Mouse (Mus musculus) MEL (cell line): ENCODE measurements around the gene Sox10. TPM values are rescaled to one million over a fixed set of nuclear protein-coding genes. Genes with fewer than 3 reads are reported as not detected.

Experiments
- DNase-seq: peaks from one replicate; pipeline ENCODE4 v3.0.0; 2011; ENCODE audit warnings: low read depth, low spot score
- H3K27ac ChIP-seq: 2 replicates; pipeline ENCODE4 v1.5.1; 2012; ENCODE audit warnings: low read depth, mild to moderate bottlenecking, control low read depth, low read length, moderate library complexity; ENCODE audit not compliant: control insufficient read depth
- H3K27me3 ChIP-seq, 2 experiments: fragments of 150-350 bp in 1 of 2; sonication (generic) in 1 of 2; 2 replicates each; pipeline ENCODE4 v1.6.1; 2012; ENCODE audit warnings: low read length in 2 of 2, mild to moderate bottlenecking in 2 of 2, improper control_type of control experiment in 1 of 2, moderate library complexity in 1 of 2; ENCODE audit not compliant: insufficient read depth in 2 of 2, control insufficient read depth in 1 of 2
- H3K36me3 ChIP-seq, 2 experiments: 2 replicates each; pipeline ENCODE4 v1.6.1; 2012 to 2014; ENCODE audit warnings: low read length in 2 of 2, improper control_type of control experiment in 1 of 2, inconsistent platforms in 1 of 2, mild to moderate bottlenecking in 1 of 2; ENCODE audit not compliant: insufficient read depth in 2 of 2, control insufficient read depth in 1 of 2
- H3K4me1 ChIP-seq, 2 experiments: fragments of 150-350 bp in 1 of 2; sonication (generic) in 1 of 2; 2 replicates each; pipeline ENCODE4 v1.6.1; 2012; ENCODE audit warnings: low read length in 2 of 2, improper control_type of control experiment in 1 of 2, mild to moderate bottlenecking in 1 of 2; ENCODE audit not compliant: insufficient read depth in 2 of 2, control insufficient read depth in 1 of 2
- H3K4me3 ChIP-seq, 2 experiments: fragments of 150-350 bp in 1 of 2; sonication (generic) in 1 of 2; 2 replicates each; pipeline ENCODE4 v1.5.1; 2012; ENCODE audit warnings: low read depth in 2 of 2, low read length in 2 of 2, mild to moderate bottlenecking in 2 of 2, moderate library complexity in 2 of 2, control low read depth in 1 of 2, improper control_type of control experiment in 1 of 2; ENCODE audit not compliant: control insufficient read depth in 1 of 2, insufficient read depth in 1 of 2
- H3K79me2 ChIP-seq: 2 replicates; pipeline ENCODE4 v1.6.1; 2012; ENCODE audit warnings: mild to moderate bottlenecking, low read length, moderate library complexity; ENCODE audit not compliant: control insufficient read depth, poor library complexity, insufficient read depth
- H3K9ac ChIP-seq: 2 replicates; pipeline ENCODE4 v1.6.1; 2012; ENCODE audit warnings: low read depth, mild to moderate bottlenecking, control low read depth, low read length, moderate library complexity; ENCODE audit not compliant: control insufficient read depth, poor library complexity, severe bottlenecking
- H3K9me3 ChIP-seq: fragments of 150-350 bp; sonication (generic); replicated peaks from 2 replicates; pipeline ENCODE4 v1.6.1; 2012; ENCODE audit warnings: mild to moderate bottlenecking, low read length, improper control_type of control experiment, moderate library complexity; ENCODE audit not compliant: insufficient read depth
- CHD1 ChIP-seq: IDR thresholded peaks from 2 replicates; pipeline ENCODE4 v1.6.1; 2012; ENCODE audit warnings: low read depth, mild to moderate bottlenecking, inconsistent platforms, low read length, improper control_type of control experiment
- CTCF ChIP-seq, 3 experiments: IDR thresholded peaks in 2 of 3; conservative IDR thresholded peaks in 1 of 3; 2 replicates each; pipeline ENCODE4 v1.5.1; 2011 to 2012; ENCODE audit warnings: low read length in 3 of 3, low read depth in 2 of 3, mild to moderate bottlenecking in 2 of 3, improper control_type of control experiment in 1 of 3, inconsistent platforms in 1 of 3, mixed read lengths in 1 of 3, moderate library complexity in 1 of 3; ENCODE audit not compliant: control insufficient read depth in 1 of 3, insufficient read depth in 1 of 3, poor library complexity in 1 of 3, severe bottlenecking in 1 of 3
- E2F4 ChIP-seq: IDR thresholded peaks from 2 replicates; pipeline ENCODE4 v1.6.1; 2011; ENCODE audit warnings: low read depth, low read length, improper control_type of control experiment, borderline replicate concordance
- ELF1 ChIP-seq: IDR thresholded peaks from 2 replicates; pipeline ENCODE4 v1.6.1; 2014; ENCODE audit warnings: low read depth, mild to moderate bottlenecking, inconsistent platforms, low read length, improper control_type of control experiment, moderate library complexity
- EP300 ChIP-seq, 2 experiments: IDR thresholded peaks; 2 replicates each; pipeline ENCODE4 v1.6.1; 2011; ENCODE audit warnings: improper control_type of control experiment in 2 of 2, low read length in 2 of 2, low read depth in 1 of 2, mild to moderate bottlenecking in 1 of 2
- ETS1 ChIP-seq: IDR thresholded peaks from 2 replicates; pipeline ENCODE4 v1.6.1; 2012; ENCODE audit warnings: low read depth, mild to moderate bottlenecking, inconsistent platforms, low read length, improper control_type of control experiment, moderate library complexity
- GABPA ChIP-seq: IDR thresholded peaks from 2 replicates; pipeline ENCODE4 v1.6.1; 2012; ENCODE audit warnings: low read depth, mild to moderate bottlenecking, inconsistent platforms, low read length, improper control_type of control experiment, moderate library complexity
- JUND ChIP-seq: IDR thresholded peaks from 2 replicates; pipeline ENCODE4 v1.6.1; 2011; ENCODE audit warnings: low read depth, mild to moderate bottlenecking, improper control_type of control experiment, low read length
- MAX ChIP-seq: IDR thresholded peaks from 2 replicates; pipeline ENCODE4 v1.6.1; 2011; ENCODE audit warnings: low read length, improper control_type of control experiment
- MAZ ChIP-seq: IDR thresholded peaks from 2 replicates; pipeline ENCODE4 v1.6.1; 2012; ENCODE audit warnings: low read depth, mild to moderate bottlenecking, inconsistent platforms, low read length, improper control_type of control experiment
- MXI1 ChIP-seq: IDR thresholded peaks from 2 replicates; pipeline ENCODE4 v1.6.1; 2011; ENCODE audit warnings: mild to moderate bottlenecking, low read depth, low read length, improper control_type of control experiment
- MYB ChIP-seq: IDR thresholded peaks from 2 replicates; pipeline ENCODE4 v1.6.1; 2011; ENCODE audit warnings: mild to moderate bottlenecking, low read depth, low read length, improper control_type of control experiment
- NELFE ChIP-seq: IDR thresholded peaks from 2 replicates; pipeline ENCODE4 v1.6.1; 2011; ENCODE audit warnings: low read depth, low read length, improper control_type of control experiment
- NRF1 ChIP-seq: IDR thresholded peaks from 2 replicates; pipeline ENCODE4 v1.6.1; 2014; ENCODE audit warnings: low read depth, mild to moderate bottlenecking, inconsistent platforms, low read length, improper control_type of control experiment, moderate library complexity; ENCODE audit not compliant: poor library complexity, insufficient read depth, severe bottlenecking
- RCOR1 ChIP-seq: IDR thresholded peaks from 2 replicates; pipeline ENCODE4 v1.6.1; 2012; ENCODE audit warnings: low read depth, mild to moderate bottlenecking, inconsistent platforms, low read length, improper control_type of control experiment
- SIN3A ChIP-seq: IDR thresholded peaks from 2 replicates; pipeline ENCODE4 v1.6.1; 2012; ENCODE audit warnings: low read length, improper control_type of control experiment, inconsistent platforms
- TCF12 ChIP-seq: IDR thresholded peaks from 2 replicates; pipeline ENCODE4 v1.6.1; 2014; ENCODE audit warnings: low read depth, mild to moderate bottlenecking, inconsistent platforms, low read length, improper control_type of control experiment, moderate library complexity
- USF1 ChIP-seq: IDR thresholded peaks from 2 replicates; pipeline ENCODE4 v1.6.1; 2014; ENCODE audit warnings: low read depth, mild to moderate bottlenecking, inconsistent platforms, low read length, improper control_type of control experiment, moderate library complexity
- ZC3H11A ChIP-seq: IDR thresholded peaks from 2 replicates; pipeline ENCODE4 v1.6.1; 2012; ENCODE audit warnings: low read depth, mild to moderate bottlenecking, inconsistent platforms, low read length, improper control_type of control experiment
- ZKSCAN1 ChIP-seq: IDR thresholded peaks from 2 replicates; pipeline ENCODE4 v1.6.1; 2012; ENCODE audit warnings: low read depth, mild to moderate bottlenecking, inconsistent platforms, low read length, improper control_type of control experiment, moderate library complexity
- ZMIZ1 ChIP-seq: IDR thresholded peaks from 2 replicates; pipeline ENCODE4 v1.6.1; 2012; ENCODE audit warnings: low read depth, mild to moderate bottlenecking, inconsistent platforms, low read length, improper control_type of control experiment, moderate library complexity
- polyA plus RNA-seq, 2 experiments: library from polyadenylated mRNA; stranded (reverse) in 1 of 2; unstranded in 1 of 2; fragments of >175 nt in 1 of 2; fragments of >200 nt in 1 of 2; gene quantifications; 2 replicates each; pipeline versions ENCODE4 v1.2.1 to v1.2.4; 2012; ENCODE audit warnings: low replicate concordance in 2 of 2, low read depth in 1 of 2; ENCODE audit not compliant: insufficient read length in 2 of 2, insufficient read depth in 1 of 2, missing spikeins in 1 of 2
- total RNA-seq: library from RNA; depleted of rRNA; stranded (reverse); fragments of 300-350 nt; gene quantifications from 2 replicates; pipeline ENCODE4 v1.2.3, GENCODE M21; 2012

Gene Sox10
- total and polyA plus RNA-seq, 3 experiments = not detected

- H3K79me2 ChIP-seq = peaks cover 9% of the 10 kb centered on the region; the same call in 1 of the 2 replicates
- no peaks in the 10 kb centered on the region for H3K27me3 ChIP-seq
- H3K27ac ChIP-seq = no peak overlapping the region
- no peak overlapping the region for H3K4me3 ChIP-seq
- DNase-seq = no peak
- peaks cover 0 to 7% of the 10 kb centered on the region in 2 experiments; a peak in 2 of 4 replicates for H3K36me3 ChIP-seq
- H3K4me1 ChIP-seq = peaks cover 5 to 8% of the 10 kb centered on the region in 2 experiments
- TF ChIP-seq CTCF (IDR thresholded peaks at IDR 0.05 in 2 of 3, conservative IDR thresholded peaks at IDR 0.05 in 1 of 3; ENCODE audit: control insufficient read depth in 1 of 3, insufficient read depth in 1 of 3, low read depth in 2 of 3, low read length in 3 of 3, poor library complexity in 1 of 3, severe bottlenecking in 1 of 3) (no peak), ZKSCAN1 (no peak)
- no peaks in the 10 kb centered on the region for H3K9me3 ChIP-seq
- H3K9ac ChIP-seq = no peak overlapping the region
Observed at GRCm38 (mm10) chr15:79212750-79213446, 47.9 kb upstream of the Sox10 start.

- Histone ChIP-seq H3K9ac (no peak overlapping the region), H3K27me3 (no peaks in the 10 kb centered on the region), H3K79me2 (peaks cover 9% of the 10 kb centered on the region; the same call in 1 of the 2 replicates), H3K4me3 (no peak overlapping the region), H3K9me3 (no peaks in the 10 kb centered on the region), H3K4me1 (peaks cover 6 to 11% of the 10 kb centered on the region in 2 experiments), H3K27ac (no peak overlapping the region), H3K36me3 (peaks cover 0 to 7% of the 10 kb centered on the region in 2 experiments; a peak in 2 of 4 replicates)
- TF ChIP-seq RCOR1 (no peak), MXI1 (no peak), MYB (no peak), GABPA (no peak), JUND (no peak), NRF1 (no peak), SIN3A (no peak), ELF1 (no peak), ETS1 (no peak), ZC3H11A (no peak), USF1 (no peak), ZMIZ1 (no peak), TCF12 (no peak), NELFE (no peak), MAX (no peak), E2F4 (no peak), CHD1 (no peak), EP300 (IDR thresholded peaks at IDR 0.05; ENCODE audit: low read depth in 1 of 2, low read length in 2 of 2) (no peak), MAZ (no peak)
- DNase-seq = no peak
Observed at GRCm38 (mm10) chr15:79210357-79210756, 45.3 kb upstream of the Sox10 start.
